Mouse (Mus musculus) embryonic fibroblast, embryonic 13.5 days (primary cell): ENCODE results near the gene Fam83c.

ENCODE experiments used
- CTCF ChIP-seq: IDR thresholded peaks from 2 replicates; pipeline ENCODE4 v1.5.1; 2011; ENCODE audit warnings: mild to moderate bottlenecking, control low read depth, low read length, moderate library complexity, borderline replicate concordance; ENCODE audit not compliant: insufficient read depth
- POLR2A ChIP-seq: IDR thresholded peaks from 2 replicates; pipeline ENCODE4 v1.6.1; 2011; ENCODE audit warnings: low read depth, mild to moderate bottlenecking, control low read depth, low read length, moderate library complexity

- TF ChIP-seq POLR2A: no peak
- no peak for TF ChIP-seq CTCF
Observed at GRCm38 (mm10) chr2:155873636-155874035, 39.0 kb upstream of the Fam83c start.
